ENCODE assay signal across 23 mouse cellular contexts in the genomic region with DNA sequence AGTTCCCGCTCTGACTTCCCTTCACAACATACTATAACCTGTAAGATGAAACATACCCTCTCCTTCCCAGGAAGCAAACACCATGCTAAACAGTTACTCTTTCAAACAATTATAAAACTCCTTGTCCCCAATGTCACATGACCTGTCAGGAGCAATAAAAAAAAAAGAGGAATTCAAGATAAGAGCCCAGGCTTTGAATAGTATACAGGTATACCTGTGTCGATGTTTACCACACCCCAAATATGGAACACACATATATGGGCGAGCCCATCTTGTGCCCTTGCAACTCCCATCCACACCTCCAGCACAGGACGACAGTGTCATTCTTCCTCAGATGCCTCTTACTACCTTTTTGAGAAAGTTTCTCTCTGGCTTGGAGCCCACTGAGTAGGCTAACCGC. TPM values are rescaled to one million over a fixed set of nuclear protein-coding genes. Genes with fewer than 3 reads are reported as not detected.
DNase-seq lines count a peak whose midpoint lies in the region; ATAC-seq and TF ChIP-seq lines count a peak whose summit lies in the region.
"Had no signal": no experiment of that assay in that cellular context is flagged by ENCODE, and none has a peak within 500 bp of the region (broad histone marks: within the 10 kb centered on the region; RNA-seq: fewer than 3 reads in every experiment).

No protein-coding gene starts in this region.

- TF ChIP-seq POLR2A in MEL (IDR thresholded peaks at IDR 0.05; ENCODE audit: control insufficient read depth in 1 of 2, insufficient read depth in 1 of 2, low read depth in 1 of 2, low read length in 2 of 2, poor library complexity in 1 of 2): no peak

- WGBS in liver, embryonic 15.5 days (ENCODE audit: insufficient replicate concordance): 79% methylated on average over 5 of the region's 5 CpGs
- 80% methylated on average over 5 of the region's 5 CpGs for WGBS in intestine, embryonic 16.5 days

- no peak for TF ChIP-seq EP300 in MEL (IDR thresholded peaks at IDR 0.05; ENCODE audit: low read depth in 1 of 2, low read length in 2 of 2)

- H3K4me2 ChIP-seq in liver, embryonic 15.5 days: no peak overlapping the region
- no peak overlapping the region for H3K4me2 ChIP-seq in intestine, embryonic 16.5 days (ENCODE audit: low read depth, low read length)
- H3K4me2 ChIP-seq: forebrain, embryonic 13.5 days; heart, embryonic 13.5 days; hindbrain, embryonic 14.5 days had no signal

- peak; percentile 45 for DNase-seq in adrenal gland, postnatal 10 days
- DNase-seq in adrenal gland, adult (ENCODE audit: inconsistent age in 2 of 2, low spot score in 1 of 2): no peak
- DNase-seq in liver: no peak
- no peak for DNase-seq in MEL (ENCODE audit: low read depth, low spot score)
- DNase-seq in right cerebral cortex, postnatal 10 days (ENCODE audit: low spot score in 2 of 2): no peak
- no peak for DNase-seq in right cerebral cortex, postnatal 14 days
- DNase-seq: adrenal gland, adult 2 months; adrenal gland, postnatal 25 days; cerebellum, adult 11-12 months; cerebellum, adult 8-10 months; cerebellum, postnatal 10 days; gastrocnemius, postnatal 14 days; heart, adult 2 months; heart, postnatal 14 days; heart, postnatal 4 days had no signal

- H3K36me3 ChIP-seq in liver, embryonic 15.5 days (replicated peaks): peaks cover 25% of the 10 kb centered on the region
- H3K36me3 ChIP-seq in MEL (ENCODE audit: control insufficient read depth in 1 of 2, insufficient read depth in 2 of 2, low read length in 2 of 2): no peaks in the 10 kb centered on the region; a peak in 2 of 4 replicates
- peaks cover 7% of the 10 kb centered on the region for H3K36me3 ChIP-seq in intestine, embryonic 16.5 days (ENCODE audit: control insufficient read depth, insufficient read depth, low read length)

- H3K79me2 ChIP-seq in MEL (ENCODE audit: control insufficient read depth, insufficient read depth, low read length, poor library complexity): no peaks in the 10 kb centered on the region

- no peak overlapping the region for H3K9ac ChIP-seq in liver, embryonic 15.5 days
- H3K9ac ChIP-seq in MEL (ENCODE audit: control insufficient read depth, low read depth, low read length, poor library complexity, severe bottlenecking): no peak overlapping the region
- H3K9ac ChIP-seq in intestine, embryonic 16.5 days (ENCODE audit: low read depth, low read length): no peak overlapping the region
- H3K9ac ChIP-seq: forebrain, embryonic 13.5 days; heart, embryonic 13.5 days; hindbrain, embryonic 14.5 days had no signal

- H3K9me3 ChIP-seq in liver, embryonic 15.5 days (replicated peaks): no peaks in the 10 kb centered on the region
- H3K9me3 ChIP-seq in MEL (replicated peaks; ENCODE audit: insufficient read depth, low read length): no peaks in the 10 kb centered on the region
- no peaks in the 10 kb centered on the region for H3K9me3 ChIP-seq in intestine, embryonic 16.5 days (ENCODE audit: control insufficient read depth, low read length)
- H3K9me3 ChIP-seq: heart, embryonic 10.5 days; heart, embryonic 13.5 days had no signal

- no peak overlapping the region for H3K4me3 ChIP-seq in liver, embryonic 15.5 days (replicated peaks)
- no peak overlapping the region for H3K4me3 ChIP-seq in MEL (ENCODE audit: control insufficient read depth in 1 of 2, insufficient read depth in 1 of 2, low read depth in 2 of 2, low read length in 2 of 2)
- no peak overlapping the region for H3K4me3 ChIP-seq in intestine, embryonic 16.5 days (ENCODE audit: low read length)
- H3K4me3 ChIP-seq: forebrain, embryonic 10.5 days; forebrain, embryonic 13.5 days; heart, adult 2 months; heart, embryonic 10.5 days; heart, embryonic 13.5 days had no signal

- no peak for TF ChIP-seq RAD21 in MEL (IDR thresholded peaks at IDR 0.05; ENCODE audit: low read depth, low read length)

- no peak for ATAC-seq in liver, embryonic 15.5 days (ENCODE audit: insufficient read depth)
- ATAC-seq in intestine, embryonic 16.5 days: peak; percentile 30

- no peaks in the 10 kb centered on the region for H3K27me3 ChIP-seq in liver, embryonic 15.5 days
- no peaks in the 10 kb centered on the region; a peak in 1 of 4 replicates for H3K27me3 ChIP-seq in MEL (ENCODE audit: control insufficient read depth in 1 of 2, insufficient read depth in 2 of 2, low read length in 2 of 2)
- H3K27me3 ChIP-seq in intestine, embryonic 16.5 days (replicated peaks; ENCODE audit: control insufficient read depth, insufficient read depth, low read length): no peaks in the 10 kb centered on the region
- H3K27me3 ChIP-seq: forebrain, embryonic 13.5 days; heart, embryonic 13.5 days; Patski had no signal

- no peak for TF ChIP-seq CTCF in MEL (IDR thresholded peaks at IDR 0.05 in 2 of 3, conservative IDR thresholded peaks at IDR 0.05 in 1 of 3; ENCODE audit: control insufficient read depth in 1 of 3, insufficient read depth in 1 of 3, low read depth in 2 of 3, low read length in 3 of 3, poor library complexity in 1 of 3, severe bottlenecking in 1 of 3)

- peak overlapping the region; percentile 41; the same call in 1 of the 2 replicates for H3K27ac ChIP-seq in liver, embryonic 15.5 days (replicated peaks)
- H3K27ac ChIP-seq in MEL (ENCODE audit: control insufficient read depth, low read depth, low read length): no peak overlapping the region
- H3K27ac ChIP-seq in intestine, embryonic 16.5 days (ENCODE audit: low read length): 0 out of 2 replicates have a peak overlapping the region, but pooled peaks have one; percentile 8
- H3K27ac ChIP-seq: forebrain, embryonic 10.5 days; forebrain, embryonic 13.5 days; heart, embryonic 10.5 days; heart, embryonic 13.5 days had no signal

- peaks cover 34% of the 10 kb centered on the region for H3K4me1 ChIP-seq in liver, embryonic 15.5 days (replicated peaks)
- H3K4me1 ChIP-seq in MEL (ENCODE audit: control insufficient read depth in 1 of 2, insufficient read depth in 2 of 2, low read length in 2 of 2): no peaks in the 10 kb centered on the region
- H3K4me1 ChIP-seq in intestine, embryonic 16.5 days (ENCODE audit: control insufficient read depth, insufficient read depth, low read length): peaks cover 16% of the 10 kb centered on the region; the same call in 1 of the 2 replicates

TF ChIP-seq in MEL, 35 proteins besides CTCF, POLR2A, EP300 and RAD21:
- TF ChIP-seq MAX (IDR thresholded peaks at IDR 0.05; ENCODE audit: low read length) (no peak), ZNF384 (IDR thresholded peaks at IDR 0.05; ENCODE audit: low read depth, low read length) (0 out of 2 replicates have a peak, but pooled peaks have one; percentile 17), USF1 (IDR thresholded peaks at IDR 0.05; ENCODE audit: low read depth, low read length) (peak; percentile 54; the same call in 1 of the 2 replicates)

RNA-seq across cellular contexts. Expression of gene Insr, which starts 18.3 kb away (rescaled TPM):
- 100 to 1,000 TPM; 100 to 108 TPM for total RNA-seq in adrenal gland, postnatal 10 days (2021)
- 20.5 and 25.7 TPM in 2 replicates for polyA plus RNA-seq in liver, embryonic 15.5 days (2015; fragmentation: Nextera tagmentation; extraction: Ambion mirVana)
- 5.2 and 5.3 TPM in 2 replicates for total RNA-seq in MEL (2012; rRNA removed)
- polyA plus RNA-seq in MEL (2012; ENCODE audit: insufficient read depth in 1 of 2, insufficient read length in 2 of 2, low read depth in 1 of 2, low replicate concordance in 2 of 2, missing spikeins in 1 of 2): 1 to 10 TPM in 1 of 2 experiments, not detected in 1; 7.6 TPM
- polyA plus RNA-seq in intestine, embryonic 16.5 days (2015; fragmentation: Nextera tagmentation; extraction: Ambion mirVana): 32.5 and 33.2 TPM in 2 replicates
